In the genomic region with DNA sequence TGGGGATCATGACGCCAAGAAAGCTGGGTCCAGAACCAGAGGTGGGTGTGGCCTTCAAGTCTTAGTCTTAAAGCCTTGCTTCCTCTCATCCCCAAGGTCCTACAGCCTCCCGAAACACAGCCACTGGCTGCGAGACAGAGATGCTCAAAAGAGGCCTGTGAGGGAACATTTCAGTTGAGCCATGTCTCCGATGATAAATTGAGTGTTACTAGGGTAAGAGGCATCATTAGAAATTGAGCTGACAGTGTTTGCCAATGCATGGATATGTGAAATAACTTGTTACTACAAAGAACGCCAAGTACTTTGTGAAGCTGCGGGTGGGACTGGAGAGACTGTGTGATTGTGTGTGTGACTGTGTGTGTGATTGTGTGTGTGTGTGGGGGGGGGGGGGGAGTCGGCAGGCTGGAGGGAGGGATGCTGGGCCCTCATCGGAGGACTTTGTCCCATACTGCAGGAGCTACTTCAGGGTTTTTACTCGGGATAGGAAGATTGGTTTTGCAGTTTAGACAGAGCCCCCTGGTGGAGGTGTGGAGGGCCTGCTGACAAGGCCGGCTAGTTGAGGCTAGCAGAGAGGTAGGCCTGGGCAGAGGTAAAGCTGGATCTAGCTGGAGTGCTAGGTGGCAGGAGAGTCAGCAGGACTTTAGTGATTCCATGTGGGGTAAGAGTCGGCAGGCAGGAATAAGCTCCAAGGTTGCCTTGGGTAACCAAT, we compare ENCODE assay signal across 9 mouse cellular contexts. TPM values are rescaled to one million over a fixed set of nuclear protein-coding genes. Genes with fewer than 3 reads are reported as not detected.
DNase-seq lines count a peak whose midpoint lies in the region; ATAC-seq and TF ChIP-seq lines count a peak whose summit lies in the region.
"Had no signal": no experiment of that assay in that cellular context is flagged by ENCODE, and none has a peak within 500 bp of the region (broad histone marks: within the 10 kb centered on the region; RNA-seq: fewer than 3 reads in every experiment).

No protein-coding gene starts in this region.

- DNase-seq in CD8-positive naive resting alpha-beta T cell, adult 2 months (ENCODE audit: low read depth in 2 of 2, low spot score in 2 of 2): peak; percentile 3 to 30
- peak; percentile 50 for DNase-seq in adrenal gland, adult 2 months
- peak; percentile 65 for DNase-seq in hindbrain, embryonic 11.5 days (ENCODE audit: low spot score)
- peak; percentile 39 to 68 for DNase-seq in layer of hippocampus, adult 8-10 months (ENCODE audit: low spot score in 2 of 2)
- DNase-seq in lung, embryonic 14.5 days: peak; percentile 75
- DNase-seq in thymus, postnatal 36 days: peak; percentile 45 to 52

- no peaks in the 10 kb centered on the region for H3K36me3 ChIP-seq in forebrain, embryonic 15.5 days
- no peaks in the 10 kb centered on the region for H3K36me3 ChIP-seq in hindbrain, embryonic 11.5 days (ENCODE audit: control insufficient read depth, insufficient read depth, low read length)
- no peaks in the 10 kb centered on the region for H3K36me3 ChIP-seq in lung, embryonic 14.5 days (ENCODE audit: insufficient read depth)
- H3K36me3 ChIP-seq: heart, embryonic 13.5 days had no signal

- no peaks in the 10 kb centered on the region for H3K9me3 ChIP-seq in forebrain, embryonic 15.5 days
- H3K9me3 ChIP-seq in hindbrain, embryonic 11.5 days (ENCODE audit: control insufficient read depth, low read length): no peaks in the 10 kb centered on the region
- no peaks in the 10 kb centered on the region for H3K9me3 ChIP-seq in lung, embryonic 14.5 days (ENCODE audit: low read depth, low read length)
- H3K9me3 ChIP-seq: heart, embryonic 13.5 days had no signal

- peak; percentile 73 for TF ChIP-seq CTCF in lung, embryonic 14.5 days (IDR thresholded peaks at IDR 0.05; ENCODE audit: low read depth)
- peak; percentile 41; the same call in 1 of the 2 replicates for TF ChIP-seq CTCF in olfactory bulb, adult 2 months (IDR thresholded peaks at IDR 0.05; ENCODE audit: insufficient read depth, low read depth, low read length)

- no peaks in the 10 kb centered on the region for H3K27me3 ChIP-seq in forebrain, embryonic 15.5 days
- no peaks in the 10 kb centered on the region for H3K27me3 ChIP-seq in hindbrain, embryonic 11.5 days (ENCODE audit: control insufficient read depth, insufficient read depth, low read length)
- no peaks in the 10 kb centered on the region for H3K27me3 ChIP-seq in lung, embryonic 14.5 days (ENCODE audit: insufficient read depth, low read length)
- H3K27me3 ChIP-seq: heart, embryonic 13.5 days had no signal

- WGBS in forebrain, embryonic 15.5 days: 59% methylated on average over 10 of the region's 11 CpGs
- 59% methylated on average over 11 of the region's 11 CpGs for WGBS in hindbrain, embryonic 11.5 days
- 34% methylated on average over 11 of the region's 11 CpGs for WGBS in lung, embryonic 14.5 days
- WGBS in olfactory bulb, adult 2 months: 54% methylated on average over 10 of the region's 11 CpGs

- H3K4me1 ChIP-seq in forebrain, embryonic 15.5 days: no peaks in the 10 kb centered on the region
- no peaks in the 10 kb centered on the region; the same call in 1 of the 2 replicates for H3K4me1 ChIP-seq in hindbrain, embryonic 11.5 days (replicated peaks; ENCODE audit: control insufficient read depth, insufficient read depth, low read length)
- no peaks in the 10 kb centered on the region for H3K4me1 ChIP-seq in lung, embryonic 14.5 days (ENCODE audit: insufficient read depth)
- no peaks in the 10 kb centered on the region; the same call in 1 of the 2 replicates for H3K4me1 ChIP-seq in olfactory bulb, adult 2 months (ENCODE audit: control insufficient read depth, insufficient read depth, low read length)
- H3K4me1 ChIP-seq: heart, embryonic 13.5 days had no signal

- no peak overlapping the region for H3K9ac ChIP-seq in forebrain, embryonic 15.5 days (replicated peaks)
- H3K9ac ChIP-seq in hindbrain, embryonic 11.5 days (ENCODE audit: low read depth, low read length): no peak overlapping the region
- H3K9ac ChIP-seq in lung, embryonic 14.5 days: no peak overlapping the region
- H3K9ac ChIP-seq: heart, embryonic 13.5 days had no signal

- no peak overlapping the region for H3K4me2 ChIP-seq in forebrain, embryonic 15.5 days (replicated peaks)
- no peak overlapping the region for H3K4me2 ChIP-seq in hindbrain, embryonic 11.5 days (replicated peaks; ENCODE audit: low read depth, low read length)
- no peak overlapping the region for H3K4me2 ChIP-seq in lung, embryonic 14.5 days
- H3K4me2 ChIP-seq: heart, embryonic 13.5 days had no signal

- no peak overlapping the region for H3K27ac ChIP-seq in forebrain, embryonic 15.5 days (replicated peaks)
- H3K27ac ChIP-seq in hindbrain, embryonic 11.5 days (ENCODE audit: low read depth, low read length): no peak overlapping the region
- H3K27ac ChIP-seq in lung, embryonic 14.5 days (ENCODE audit: low read depth): no peak overlapping the region
- no peak overlapping the region for H3K27ac ChIP-seq in olfactory bulb, adult 2 months (ENCODE audit: insufficient read depth, low read depth, low read length)
- H3K27ac ChIP-seq: heart, embryonic 13.5 days had no signal

- TF ChIP-seq POLR2A in olfactory bulb, adult 2 months (IDR thresholded peaks at IDR 0.05; ENCODE audit: insufficient read depth, low read depth, low read length): no peak

- no peak overlapping the region for H3K4me3 ChIP-seq in forebrain, embryonic 15.5 days
- H3K4me3 ChIP-seq in hindbrain, embryonic 11.5 days (ENCODE audit: low read depth, low read length): no peak overlapping the region
- no peak overlapping the region for H3K4me3 ChIP-seq in lung, embryonic 14.5 days (ENCODE audit: low read depth, low read length)
- no peak overlapping the region for H3K4me3 ChIP-seq in olfactory bulb, adult 2 months (ENCODE audit: insufficient read depth, low read depth, low read length)
- H3K4me3 ChIP-seq: heart, embryonic 13.5 days had no signal

- peak; percentile 70 for ATAC-seq in forebrain, embryonic 15.5 days (replicated peaks)
- peak; percentile 71 for ATAC-seq in hindbrain, embryonic 11.5 days (ENCODE audit: low FRiP score)
- ATAC-seq in lung, embryonic 14.5 days (ENCODE audit: insufficient read depth): peak; percentile 78

RNA-seq across cellular contexts. Expression of a gene that starts 7.9 kb away (rescaled TPM):
- total RNA-seq in adrenal gland, adult 2 months (2021): 10 to 100 TPM; 38.9 to 51.9 TPM
- polyA plus RNA-seq in adrenal gland, adult 2 months (2012; rRNA removed): 1.6 and 3.8 TPM in 2 replicates
- 19.2 and 23.8 TPM in 2 replicates for polyA plus RNA-seq in forebrain, embryonic 15.5 days (2015; fragmentation: Nextera tagmentation; extraction: Ambion mirVana)
- polyA plus RNA-seq in hindbrain, embryonic 11.5 days (2014; fragmentation: Nextera tagmentation; extraction: Ambion mirVana): 29.8 and 31.8 TPM in 2 replicates
- total RNA-seq in layer of hippocampus, adult 8-10 months (2022): 10 to 100 TPM; 21.2 to 24.0 (median 22.8) TPM
- polyA plus RNA-seq in lung, embryonic 14.5 days (2014; fragmentation: Nextera tagmentation; extraction: Ambion mirVana): 26.4 and 31.6 TPM in 2 replicates
- polyA plus RNA-seq in olfactory bulb, adult 2 months (2012; ENCODE audit: insufficient read depth, insufficient read length, low replicate concordance, missing spikeins): not detected in 2 replicates

Comparison
In these comparisons a context has a peak if more than half of its experiments do, and no peak if none do; other contexts are left out.
1. DNase-seq: peak in every context shown above with its lines; median percentile 75 in lung, embryonic 14.5 days; 65 in hindbrain, embryonic 11.5 days; 54 in layer of hippocampus, adult 8-10 months; 50 in adrenal gland, adult 2 months; 48 in thymus, postnatal 36 days; 16 in CD8-positive naive resting alpha-beta T cell, adult 2 months.